ENCODE assay signal across 8 mouse cellular contexts in genomic region chr17:9031241-9032141, GRCm38 (mm10). TPM values are rescaled to one million over a fixed set of nuclear protein-coding genes. Genes with fewer than 3 reads are reported as not detected.
DNase-seq lines count a peak whose midpoint lies in the region; ATAC-seq and TF ChIP-seq lines count a peak whose summit lies in the region.

No protein-coding gene starts in this region.

- peak; percentile 98 for TF ChIP-seq CTCF in midbrain, postnatal 0 days (IDR thresholded peaks at IDR 0.05)

- no peak overlapping the region for H3K4me3 ChIP-seq in embryonic facial prominence, embryonic 13.5 days
- H3K4me3 ChIP-seq in heart, embryonic 10.5 days: 0 out of 2 replicates have a peak overlapping the region, but pooled peaks have one; percentile 29
- no peak overlapping the region for H3K4me3 ChIP-seq in kidney, embryonic 14.5 days (ENCODE audit: low read length)
- no peak overlapping the region for H3K4me3 ChIP-seq in limb, embryonic 14.5 days (replicated peaks; ENCODE audit: low read length)
- peak overlapping the region; percentile 9; the same call in 1 of the 2 replicates for H3K4me3 ChIP-seq in midbrain, postnatal 0 days (ENCODE audit: low read depth, low read length)

- 14% methylated on average over 24 of the region's 24 CpGs for whole genome bisulfite sequencing in embryonic facial prominence, embryonic 13.5 days
- WGBS in heart, embryonic 10.5 days: 18% methylated on average over 24 of the region's 24 CpGs
- 16% methylated on average over 24 of the region's 24 CpGs for WGBS in kidney, embryonic 14.5 days
- WGBS in limb, embryonic 14.5 days: 17% methylated on average over 24 of the region's 24 CpGs
- 8% methylated on average over 24 of the region's 24 CpGs for WGBS in midbrain, postnatal 0 days

- peaks cover 12% of the 10 kb centered on the region for H3K4me1 ChIP-seq in embryonic facial prominence, embryonic 13.5 days
- H3K4me1 ChIP-seq in heart, embryonic 10.5 days: no peaks in the 10 kb centered on the region
- 0 out of 2 replicates have a peak, but pooled peaks cover 3% of the 10 kb centered on the region for H3K4me1 ChIP-seq in kidney, embryonic 14.5 days (ENCODE audit: control insufficient read depth, insufficient read depth, low read length)
- 0 out of 2 replicates have a peak, but pooled peaks cover 2% of the 10 kb centered on the region for H3K4me1 ChIP-seq in limb, embryonic 14.5 days (ENCODE audit: control insufficient read depth, insufficient read depth, low read length)
- 0 out of 2 replicates have a peak, but pooled peaks cover 3% of the 10 kb centered on the region for H3K4me1 ChIP-seq in midbrain, postnatal 0 days (ENCODE audit: insufficient read depth, low read length)

- DNase-seq in 3T3-L1 (ENCODE audit: low read depth, low spot score): peak; percentile 78
- peak; percentile 77 to 82 for DNase-seq in adrenal gland, postnatal 36 days
- DNase-seq in heart, embryonic 10.5 days (ENCODE audit: low spot score): peak; percentile 80
- DNase-seq in limb, embryonic 14.5 days (ENCODE audit: low spot score): peak; percentile 86
- DNase-seq in midbrain, postnatal 0 days (ENCODE audit: low spot score): peak; percentile 93
- peak; percentile 56 to 83 for DNase-seq in spleen, postnatal 4 days (ENCODE audit: low spot score in 2 of 2)

- no peaks in the 10 kb centered on the region for H3K9me3 ChIP-seq in embryonic facial prominence, embryonic 13.5 days
- H3K9me3 ChIP-seq in heart, embryonic 10.5 days: no peaks in the 10 kb centered on the region
- no peaks in the 10 kb centered on the region for H3K9me3 ChIP-seq in kidney, embryonic 14.5 days (ENCODE audit: control insufficient read depth, low read length)
- H3K9me3 ChIP-seq in limb, embryonic 14.5 days (ENCODE audit: control insufficient read depth, low read length): no peaks in the 10 kb centered on the region
- H3K9me3 ChIP-seq in midbrain, postnatal 0 days (ENCODE audit: low read length): no peaks in the 10 kb centered on the region

- TF ChIP-seq POLR2A in limb, embryonic 14.5 days (IDR thresholded peaks at IDR 0.05; ENCODE audit: borderline replicate concordance, extremely low read depth, insufficient read depth, insufficient read length): no peak

- 0 out of 2 replicates have a peak overlapping the region, but pooled peaks have one; percentile 32 for H3K9ac ChIP-seq in embryonic facial prominence, embryonic 13.5 days
- no peak overlapping the region for H3K9ac ChIP-seq in kidney, embryonic 14.5 days (ENCODE audit: low read depth, low read length)
- no peak overlapping the region for H3K9ac ChIP-seq in limb, embryonic 14.5 days (ENCODE audit: low read depth, low read length, severe bottlenecking)
- 0 out of 2 replicates have a peak overlapping the region, but pooled peaks have one; percentile 19 for H3K9ac ChIP-seq in midbrain, postnatal 0 days (replicated peaks; ENCODE audit: low read length, poor library complexity, severe bottlenecking)

- H3K4me2 ChIP-seq in embryonic facial prominence, embryonic 13.5 days: peak overlapping the region; percentile 49
- H3K4me2 ChIP-seq in kidney, embryonic 14.5 days (replicated peaks; ENCODE audit: low read depth, low read length): peak overlapping the region; percentile 36
- H3K4me2 ChIP-seq in limb, embryonic 14.5 days (replicated peaks; ENCODE audit: low read depth, low read length, severe bottlenecking): 0 out of 2 replicates have a peak overlapping the region, but pooled peaks have one; percentile 11
- H3K4me2 ChIP-seq in midbrain, postnatal 0 days (ENCODE audit: low read depth, low read length, poor library complexity, severe bottlenecking): peak overlapping the region; percentile 36

- no peaks in the 10 kb centered on the region for H3K36me3 ChIP-seq in embryonic facial prominence, embryonic 13.5 days
- no peaks in the 10 kb centered on the region for H3K36me3 ChIP-seq in heart, embryonic 10.5 days
- no peaks in the 10 kb centered on the region for H3K36me3 ChIP-seq in kidney, embryonic 14.5 days (ENCODE audit: control insufficient read depth, insufficient read depth, low read length)
- H3K36me3 ChIP-seq in limb, embryonic 14.5 days (ENCODE audit: control insufficient read depth, insufficient read depth, low read length): no peaks in the 10 kb centered on the region
- H3K36me3 ChIP-seq in midbrain, postnatal 0 days (ENCODE audit: insufficient read depth, low read length): no peaks in the 10 kb centered on the region

- H3K27ac ChIP-seq in embryonic facial prominence, embryonic 13.5 days: no peak overlapping the region
- H3K27ac ChIP-seq in heart, embryonic 10.5 days: no peak overlapping the region
- H3K27ac ChIP-seq in kidney, embryonic 14.5 days (ENCODE audit: low read depth, low read length): no peak overlapping the region
- no peak overlapping the region for H3K27ac ChIP-seq in limb, embryonic 14.5 days (replicated peaks; ENCODE audit: low read depth, low read length)
- peak overlapping the region; percentile 63 for H3K27ac ChIP-seq in midbrain, postnatal 0 days (ENCODE audit: low read depth, low read length)

- ATAC-seq in embryonic facial prominence, embryonic 13.5 days (ENCODE audit: insufficient number of reproducible peaks, insufficient read depth, low FRiP score, low TSS enrichment, low read depth): peak; percentile 64
- peak; percentile 87; the same call in 1 of the 2 replicates for ATAC-seq in kidney, embryonic 14.5 days (ENCODE audit: low FRiP score, low TSS enrichment)
- ATAC-seq in limb, embryonic 14.5 days (ENCODE audit: low FRiP score, low read depth): peak; percentile 55; the same call in 1 of the 2 replicates
- ATAC-seq in midbrain, postnatal 0 days (ENCODE audit: low FRiP score): peak; percentile 84

- no peaks in the 10 kb centered on the region for H3K27me3 ChIP-seq in embryonic facial prominence, embryonic 13.5 days
- 0 out of 2 replicates have a peak, but pooled peaks cover 7% of the 10 kb centered on the region for H3K27me3 ChIP-seq in heart, embryonic 10.5 days (ENCODE audit: insufficient read depth, poor library complexity, severe bottlenecking)
- no peaks in the 10 kb centered on the region for H3K27me3 ChIP-seq in kidney, embryonic 14.5 days (ENCODE audit: control insufficient read depth, insufficient read depth, low read length)
- H3K27me3 ChIP-seq in limb, embryonic 14.5 days (ENCODE audit: control insufficient read depth, insufficient read depth, low read length): 0 out of 2 replicates have a peak, but pooled peaks cover 3% of the 10 kb centered on the region
- no peaks in the 10 kb centered on the region for H3K27me3 ChIP-seq in midbrain, postnatal 0 days (ENCODE audit: insufficient read depth, low read length)

RNA-seq across cellular contexts. Expression of gene 1700010I14Rik, which starts 43.4 kb away (rescaled TPM):
- 1 to 10 TPM; 1.4 to 2.2 TPM for total RNA-seq in adrenal gland, postnatal 36 days (2021)
- polyA plus RNA-seq in embryonic facial prominence, embryonic 13.5 days (2015; fragmentation: Nextera tagmentation; extraction: Ambion mirVana): 1.00 and 1.4 TPM in 2 replicates
- 1.2 and 2.1 TPM in 2 replicates for polyA plus RNA-seq in heart, embryonic 10.5 days (2016; fragmentation: Nextera tagmentation; extraction: Ambion mirVana)
- polyA plus RNA-seq in kidney, embryonic 14.5 days (2014; fragmentation: Nextera tagmentation; extraction: Ambion mirVana): 2.5 and 2.8 TPM in 2 replicates
- 0.77 and 0.98 TPM in 2 replicates for polyA plus RNA-seq in limb, embryonic 14.5 days (2012; rRNA removed)
- 0.41 and 0.45 TPM in 2 replicates for polyA plus RNA-seq in limb, embryonic 14.5 days (2014; fragmentation: Nextera tagmentation; extraction: Ambion mirVana)
- total RNA-seq in midbrain, postnatal 0 days (2014; rRNA removed): 2.2 and 2.3 TPM in 2 replicates
- polyA plus RNA-seq in midbrain, postnatal 0 days (2015; fragmentation: Nextera tagmentation; extraction: Ambion mirVana): 3.6 and 4.1 TPM in 2 replicates

Comparison
In these comparisons a context has a peak if more than half of its experiments do, and no peak if none do; other contexts are left out.
1. H3K4me3 ChIP-seq: peak in heart, embryonic 10.5 days (single experiment) and midbrain, postnatal 0 days (single experiment); none in embryonic facial prominence, embryonic 13.5 days (single experiment), kidney, embryonic 14.5 days (single experiment) and limb, embryonic 14.5 days (single experiment).
2. H3K9ac ChIP-seq: peak in embryonic facial prominence, embryonic 13.5 days (single experiment) and midbrain, postnatal 0 days (single experiment); none in kidney, embryonic 14.5 days (single experiment) and limb, embryonic 14.5 days (single experiment).
3. Peak in every context shown above with its lines, with median percentiles within 50 percentile points of each other: DNase-seq, ATAC-seq and H3K4me2 ChIP-seq.